Mouse (Mus musculus) gastrocnemius, adult 2 months (tissue): ENCODE data around the gene Adam1b. TPM values are rescaled to one million over a fixed set of nuclear protein-coding genes. Genes with fewer than 3 reads are reported as not detected.

Source experiments
- DNase-seq: peaks from one replicate; pipeline ENCODE4 v3.0.0; 2022
- H3K27ac ChIP-seq: fragments of 200-600 bp; 2 replicates; pipeline ENCODE4 v1.8.1; 2022; ENCODE audit warnings: mild to moderate bottlenecking
- H3K4me3 ChIP-seq: fragments of 200-600 bp; 2 replicates; pipeline ENCODE4 v1.8.1; 2022; ENCODE audit warnings: mild to moderate bottlenecking, moderate library complexity
- CTCF ChIP-seq: fragments of 200-600 bp; IDR thresholded peaks from 2 replicates; pipeline ENCODE4 v1.8.1; 2022; ENCODE audit warnings: antibody characterized with exemption, mild to moderate bottlenecking, moderate library complexity
- intact Hi-C: fragments of 180-260 bp; cut with DNase I; formaldehyde crosslinking; loops from one replicate; pipeline ENCODE4 v1.15.1; 2025
- long read RNA-seq, 2 experiments: library from polyadenylated mRNA; stranded (forward); transcript quantifications; one replicate each; pipeline ENCODE4 v2.0.0; 2021
- total RNA-seq, 2 experiments: library from RNA; stranded (reverse); gene quantifications; 2 replicates each; pipeline ENCODE4 v1.2.3; 2021

Gene Adam1b
- total RNA-seq: not detected
- long read RNA-seq, experiment 1: 0 reads
- long read RNA-seq, experiment 2: 0 reads

GRCm38 (mm10) chr5:121503231-121503630 lies at the start of gene Adam1b:
Adam1b (minus strand) TSS chr5:121503435.
- TF ChIP-seq CTCF: no peak
- intact Hi-C loops: no loop called here
- no peak within 1 kb of the TSS for H3K4me3 ChIP-seq
- DNase-seq: no peak
- H3K27ac ChIP-seq: no peak within 1 kb of the TSS

DNA sequence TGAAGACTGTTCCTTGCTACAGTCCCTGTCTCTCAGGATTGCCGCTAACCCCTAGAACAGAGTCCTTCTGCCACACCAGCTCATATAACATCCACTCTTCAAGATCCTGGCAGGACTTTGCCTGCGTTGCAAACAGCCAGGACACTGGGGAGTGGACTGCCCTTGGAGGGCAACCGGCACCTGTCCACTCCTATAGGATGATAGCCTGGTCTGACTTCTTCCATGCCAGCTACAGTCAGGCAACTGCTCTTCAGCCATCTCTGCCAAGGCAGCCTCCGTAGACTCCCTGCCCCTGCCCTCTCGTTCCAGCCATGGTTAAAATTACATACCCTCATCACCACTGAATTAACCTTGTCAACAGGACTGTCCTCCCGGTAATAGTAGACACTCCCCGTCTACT lies 46.0 kb upstream of the Adam1b start:
- peak; percentile 86 for DNase-seq
- Histone ChIP-seq H3K27ac (peak overlapping the region; percentile 78), H3K4me3 (no peak overlapping the region)
- TF ChIP-seq CTCF: no peak
- intact Hi-C loops: loop anchor here (2.0 to 5.0 kb wide), 2 partner anchors 14 to 53 kb away; no protein-coding TSS in a partner anchor

GRCm38 (mm10) chr5:121547084-121547483 lies 43.8 kb upstream of the Adam1b start:
- H3K4me3 ChIP-seq: no peak overlapping the region
- DNase-seq: no peak
- no peak overlapping the region for H3K27ac ChIP-seq
- no peak for TF ChIP-seq CTCF
- intact Hi-C loops: loop anchor here (5.0 kb wide), 1 partner anchor 55 kb away; no protein-coding TSS in a partner anchor

- H3K4me3 ChIP-seq: peak overlapping the region; percentile 99
- intact Hi-C loops: loop anchor here (5.0 kb wide), 1 partner anchor 56 kb away; no protein-coding TSS in a partner anchor
- H3K27ac ChIP-seq: peak overlapping the region; percentile 99
- TF ChIP-seq CTCF: peak; percentile 72
- DNase-seq: peak; percentile 67
These were observed 43.3 kb upstream of the Adam1b start for GRCm38 (mm10) chr5:121546530-121546895.

DNA sequence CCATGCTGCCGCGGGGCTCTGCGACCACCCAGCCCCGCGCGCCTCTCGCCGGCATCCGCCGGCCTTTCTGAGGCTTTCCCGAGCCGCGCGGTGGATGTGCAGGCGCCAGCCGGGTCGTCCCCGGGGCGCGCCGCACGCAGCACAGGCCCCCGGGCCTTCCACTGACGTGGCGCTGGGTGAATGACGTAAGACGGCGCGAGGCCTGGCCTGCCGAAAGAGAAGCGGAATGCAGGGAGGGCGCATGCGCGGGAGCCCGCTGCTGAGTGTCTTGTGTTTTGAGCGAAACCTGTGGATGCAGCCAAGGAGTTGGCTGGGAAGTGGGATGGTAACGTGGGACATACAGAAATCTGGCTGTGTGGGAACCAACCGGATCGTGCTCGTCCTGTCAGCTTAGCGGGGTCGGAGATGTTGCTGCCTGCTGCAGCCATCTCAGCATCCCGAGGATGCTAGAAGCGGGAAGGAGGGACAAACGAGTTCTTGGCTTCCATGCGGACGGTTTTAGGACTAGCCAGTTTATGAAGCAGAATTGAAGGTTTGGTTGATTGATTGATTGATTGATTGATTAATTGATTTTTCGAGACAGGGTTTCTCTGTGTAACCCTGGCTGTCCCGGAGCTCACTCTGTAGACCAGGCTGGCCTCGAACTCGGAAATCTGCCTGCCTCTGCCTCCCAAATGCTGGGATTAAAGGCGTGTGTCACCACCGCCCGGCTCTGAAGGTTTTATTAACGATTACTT lies 42.7 kb upstream of the Adam1b start, which contains the start of gene Mapkapk5:
Gene Mapkapk5 (minus strand): TSS at position 113 of the 737 bp plus-strand sequence.
- intact Hi-C loops: loop anchor here (5.0 kb wide), 1 partner anchor 56 kb away; no protein-coding TSS in a partner anchor
- peak; percentile 98 for DNase-seq
- TF ChIP-seq CTCF: no peak
- Histone ChIP-seq H3K27ac (peak within 1 kb of the TSS; percentile 99), H3K4me3 (peak within 1 kb of the TSS; percentile 99)

DNA sequence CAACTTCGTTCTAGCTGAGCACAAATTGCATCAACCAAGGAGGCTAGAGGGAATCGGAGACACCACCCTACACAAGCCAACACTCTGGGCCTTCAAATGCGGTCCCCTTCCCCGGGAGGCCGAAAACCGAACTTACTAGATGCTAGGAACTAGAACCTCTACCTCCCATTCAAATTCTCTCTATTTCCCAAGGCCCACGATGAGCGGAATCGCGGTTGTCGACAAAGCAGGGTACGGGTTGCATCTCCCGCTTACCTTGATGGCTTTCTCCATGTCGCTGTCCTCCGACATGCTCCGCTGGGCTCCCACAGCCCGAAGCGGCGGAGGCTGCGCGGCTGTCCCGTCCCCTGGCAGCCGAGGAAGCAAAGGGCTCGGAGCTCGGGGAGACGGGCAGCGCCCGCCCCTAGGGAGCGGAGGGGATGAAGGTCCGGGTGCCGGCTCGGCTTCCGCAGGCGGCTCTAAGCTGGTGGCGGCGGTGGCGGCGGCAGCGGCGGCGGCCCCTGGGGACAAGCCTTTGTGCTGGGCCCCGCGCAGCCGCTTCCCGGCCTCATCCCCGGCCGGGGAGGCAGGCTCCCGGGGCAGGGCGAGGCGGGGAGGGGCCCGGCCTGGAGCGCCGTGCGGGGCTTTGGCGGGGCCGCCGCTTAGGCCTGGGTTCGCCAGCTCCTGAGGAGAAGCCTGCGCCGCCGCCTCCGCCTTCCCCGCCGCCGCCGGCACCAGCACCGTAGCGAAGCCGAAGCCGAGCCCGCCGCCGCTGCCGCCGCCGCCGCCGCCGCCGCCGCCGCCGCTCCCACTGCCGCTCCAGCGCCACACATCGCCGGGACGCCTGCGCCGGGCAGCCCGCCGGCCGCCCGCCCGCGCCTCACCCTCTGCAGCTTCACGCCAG lies 41.9 kb upstream of the Adam1b start, which contains the start of the genes Adam1a and Gm42878:
Gene Adam1a (minus strand): TSS at position 573 of the 883 bp plus-strand sequence.
Gene Gm42878 (minus strand): TSS at position 573 of the 883 bp plus-strand sequence.
- intact Hi-C loops: loop anchor here (5.0 kb wide), 1 partner anchor 57 kb away; no protein-coding TSS in a partner anchor
- H3K27ac ChIP-seq: peak within 1 kb of the TSS; percentile 99
- TF ChIP-seq CTCF: no peak
- H3K4me3 ChIP-seq: peak within 1 kb of the TSS; percentile 99
- DNase-seq: peak; percentile 67

- intact Hi-C loops: no loop called here
- no peak overlapping the region for H3K27ac ChIP-seq
- no peak for DNase-seq
- no peak for TF ChIP-seq CTCF
- no peak overlapping the region for H3K4me3 ChIP-seq
These were observed 40.1 kb upstream of the Adam1b start for GRCm38 (mm10) chr5:121543370-121543769.

GRCm38 (mm10) chr5:121541235-121541634 lies 38.0 kb upstream of the Adam1b start:
- Histone ChIP-seq H3K27ac (no peak overlapping the region), H3K4me3 (no peak overlapping the region)
- no peak for DNase-seq
- intact Hi-C loops: no loop called here
- 0 out of 2 replicates have a peak, but pooled peaks have one; percentile 1 for TF ChIP-seq CTCF

DNA sequence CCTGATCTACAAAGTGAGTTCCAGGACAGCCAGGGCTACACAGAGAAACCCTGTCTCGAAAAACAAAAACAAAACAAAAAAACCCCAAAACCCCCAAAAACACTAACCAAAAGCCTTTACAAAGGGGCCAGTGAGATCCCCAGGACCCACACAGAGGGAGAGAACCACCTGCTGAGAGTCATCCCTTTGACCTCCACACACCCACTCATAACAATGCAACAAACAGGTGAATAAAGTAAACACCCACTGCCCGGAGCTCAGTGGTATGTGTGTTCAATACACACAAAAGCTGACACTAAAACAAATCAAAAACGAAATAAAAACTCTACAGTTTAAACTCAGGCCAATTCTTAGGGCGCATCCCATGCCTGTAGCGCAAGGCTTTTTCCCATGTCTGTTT lies 36.8 kb upstream of the Adam1b start:
- TF ChIP-seq CTCF: no peak
- Histone ChIP-seq H3K27ac (no peak overlapping the region), H3K4me3 (no peak overlapping the region)
- DNase-seq: no peak
- intact Hi-C loops: no loop called here

DNA sequence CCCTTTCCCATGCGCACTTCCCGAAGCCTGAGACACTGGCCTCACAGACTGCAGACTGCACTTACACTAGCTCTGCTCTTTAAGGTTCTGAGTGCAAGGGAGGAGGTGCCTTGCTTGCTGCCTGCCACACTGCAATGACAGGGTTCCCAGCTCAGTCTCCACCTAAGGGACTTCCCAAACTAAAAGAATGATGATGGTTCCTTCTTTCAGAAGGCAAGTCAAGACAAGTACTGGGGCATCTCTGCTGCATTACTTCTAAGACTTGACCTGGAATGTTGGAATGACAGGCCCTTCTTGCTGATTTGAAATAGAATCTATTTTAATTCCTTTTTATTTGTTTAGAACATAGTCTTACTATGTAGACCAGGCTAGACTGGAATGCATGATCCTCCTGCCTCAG lies 34.4 kb upstream of the Adam1b start:
- intact Hi-C loops: no loop called here
- Histone ChIP-seq H3K27ac (no peak overlapping the region), H3K4me3 (no peak overlapping the region)
- no peak for DNase-seq
- TF ChIP-seq CTCF: no peak

- TF ChIP-seq CTCF: no peak
- intact Hi-C loops: no loop called here
- H3K4me3 ChIP-seq: no peak overlapping the region
- DNase-seq: no peak
- no peak overlapping the region for H3K27ac ChIP-seq
These were observed 33.8 kb upstream of the Adam1b start for GRCm38 (mm10) chr5:121536921-121537555.

DNA sequence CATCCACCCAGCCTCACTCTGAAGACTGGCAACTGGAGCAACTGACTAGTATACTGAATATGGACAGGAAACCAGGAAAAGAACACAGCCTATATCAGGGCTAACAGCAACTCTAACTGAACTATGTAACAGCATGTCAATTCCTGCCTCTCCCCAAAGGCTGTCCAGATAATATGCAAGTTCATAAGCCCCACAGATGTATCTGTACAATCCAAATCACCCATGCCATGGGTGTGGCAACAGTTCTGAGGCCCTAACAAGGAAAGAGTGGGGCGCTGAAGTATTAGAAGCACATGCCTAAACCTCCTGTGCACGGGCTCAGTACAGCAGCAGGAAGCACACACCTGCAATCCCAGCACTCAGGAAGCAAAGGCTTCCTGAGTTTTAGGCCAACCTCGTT lies 31.9 kb upstream of the Adam1b start:
- H3K27ac ChIP-seq: no peak overlapping the region
- DNase-seq: no peak
- TF ChIP-seq CTCF: no peak
- intact Hi-C loops: no loop called here
- H3K4me3 ChIP-seq: no peak overlapping the region
